Mouse (Mus musculus): ENCODE results near the gene Cyp4v3.

Gene Cyp4v3

GRCm38 (mm10) chr8:45320930-45321329 is 12.1 kb downstream of the Cyp4v3 start:
- no peak for DNase-seq (ENCODE audit: low read depth, low spot score)

DNA sequence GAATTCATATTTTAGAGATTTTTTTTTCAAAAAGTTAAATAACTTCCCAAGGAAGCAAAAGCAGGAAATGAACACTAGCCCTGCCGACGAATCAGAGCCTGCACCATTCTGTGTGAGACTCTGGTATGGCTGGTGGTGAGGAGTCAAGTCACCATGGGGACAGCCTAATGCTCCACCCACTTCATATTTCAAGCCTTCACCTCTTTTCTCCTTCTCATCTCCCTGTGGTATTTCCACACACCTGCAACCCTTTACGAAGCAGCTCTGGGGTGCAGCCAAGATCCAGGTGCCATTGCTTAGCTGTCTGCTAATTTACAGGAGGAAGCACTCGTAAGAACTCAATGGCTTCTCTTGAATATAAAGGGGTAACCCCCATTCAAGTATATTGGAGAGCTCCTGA is 22.0 kb downstream of the Cyp4v3 start:
- DNase-seq (ENCODE audit: low read depth, low spot score) = no peak

GRCm38 (mm10) chr8:45308366-45308765 is 24.6 kb downstream of the Cyp4v3 start, which contains the start of gene Gm45753:
TSS of gene Gm45753 (minus strand) at chr8:45308466.
- DNase-seq (ENCODE audit: low read depth, low spot score) = no peak

DNA sequence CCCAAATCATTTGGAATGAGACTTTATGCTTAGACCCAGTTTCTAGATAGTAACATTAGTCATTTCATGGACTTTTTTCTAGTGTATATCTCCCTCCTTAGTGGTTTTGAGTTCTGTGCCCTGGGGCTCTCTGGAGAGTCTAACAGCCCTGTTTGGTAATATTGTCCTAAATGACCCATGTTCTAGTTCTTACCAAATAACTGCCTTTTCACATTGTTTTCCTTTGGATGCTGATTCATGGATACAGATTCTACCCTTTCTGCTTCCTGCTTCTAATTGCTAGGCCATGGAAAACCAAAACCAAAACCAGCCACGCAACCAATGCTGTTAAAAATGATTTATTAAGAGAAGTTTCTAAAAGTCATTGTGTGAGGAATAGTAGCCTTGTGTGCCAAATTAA is 27.5 kb downstream of the Cyp4v3 start:
- DNase-seq (ENCODE audit: low read depth, low spot score) = no peak

DNA sequence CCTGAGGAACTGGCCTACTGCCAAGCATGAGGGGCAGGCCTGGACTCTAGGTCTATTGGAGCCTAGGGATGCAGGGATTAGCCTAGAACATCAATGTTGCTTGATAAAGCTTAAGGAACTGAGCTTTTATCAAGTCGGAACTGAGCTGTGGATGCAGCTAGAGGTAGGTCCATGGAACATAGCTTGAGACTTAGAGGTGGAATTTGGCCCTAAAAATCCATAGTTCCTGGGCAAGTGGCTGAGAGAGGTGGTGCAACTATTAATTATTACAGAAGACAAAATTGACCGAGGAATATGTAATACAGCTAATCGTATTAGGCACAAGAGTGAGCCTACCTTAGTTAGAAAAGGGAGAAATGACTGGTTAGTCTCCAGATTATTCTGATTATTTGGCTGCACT is 28.7 kb downstream of the Cyp4v3 start:
- DNase-seq (ENCODE audit: low read depth, low spot score) = no peak

DNA sequence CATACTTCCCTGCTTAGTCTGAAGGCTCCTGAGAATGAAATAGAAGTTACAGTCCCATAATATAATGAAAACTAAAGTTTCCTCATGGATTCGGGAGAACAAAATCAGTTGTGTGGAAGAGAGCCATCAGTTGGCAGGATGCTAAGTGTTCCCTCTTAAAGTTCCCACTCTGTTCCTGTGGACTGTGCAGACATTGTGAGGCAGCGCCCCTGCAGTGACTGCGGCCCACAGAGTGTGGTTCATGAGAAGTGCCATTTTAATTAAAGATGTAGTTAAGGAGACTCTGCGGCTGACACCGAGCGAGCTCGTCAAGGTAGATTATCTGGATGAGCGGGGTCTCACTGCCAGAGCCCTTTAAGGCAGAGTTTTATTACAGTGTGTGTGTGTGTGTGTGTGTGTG is 30.6 kb downstream of the Cyp4v3 start:
- no peak for DNase-seq (ENCODE audit: low read depth, low spot score)

DNA sequence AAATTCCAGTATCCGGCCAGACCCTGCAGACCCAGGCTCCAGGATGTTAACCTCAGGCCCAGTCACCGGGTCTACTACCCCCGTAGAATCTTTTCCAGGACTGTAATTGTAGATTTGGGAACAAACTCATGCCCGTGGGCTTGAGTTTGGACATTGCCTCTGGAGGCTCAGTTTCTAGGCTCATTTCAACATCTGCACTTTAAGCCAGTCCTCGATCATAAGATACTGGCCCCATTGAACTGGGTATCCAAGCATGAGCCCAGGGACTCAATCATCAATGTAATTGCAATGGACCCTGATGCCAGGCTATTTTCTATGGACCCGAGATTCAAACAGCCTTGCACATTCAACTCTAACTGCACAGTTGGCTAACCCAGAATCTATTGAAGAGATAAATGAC is 37.7 kb downstream of the Cyp4v3 start:
- DNase-seq (ENCODE audit: low read depth, low spot score) = no peak

DNA sequence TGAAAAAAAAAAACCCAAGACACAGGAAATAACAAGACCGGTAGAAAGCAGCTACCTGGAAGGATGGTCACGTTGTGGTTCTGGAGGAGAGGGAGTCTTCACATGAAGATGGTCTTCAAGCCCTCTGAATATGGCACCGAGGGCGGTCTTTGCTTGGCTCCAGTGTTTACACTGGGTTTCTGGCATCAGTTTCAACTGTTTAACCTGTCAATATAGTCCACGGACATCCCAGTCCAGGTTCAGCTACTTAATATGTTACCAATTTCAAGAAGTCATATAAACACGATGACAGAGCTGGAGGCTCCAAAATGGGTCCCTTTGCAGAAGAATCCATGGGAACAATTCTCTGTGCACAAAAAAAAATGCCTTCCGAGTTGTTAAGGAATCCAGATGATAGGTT is 38.3 kb downstream of the Cyp4v3 start, which contains the start of gene Klkb1:
TSS of gene Klkb1 (minus strand) at position 173 of the 400 bp plus-strand sequence.
- DNase-seq (ENCODE audit: low read depth, low spot score) = no peak

GRCm38 (mm10) chr8:45291790-45292189 is 41.2 kb downstream of the Cyp4v3 start:
- no peak for DNase-seq (ENCODE audit: low read depth, low spot score)

DNA sequence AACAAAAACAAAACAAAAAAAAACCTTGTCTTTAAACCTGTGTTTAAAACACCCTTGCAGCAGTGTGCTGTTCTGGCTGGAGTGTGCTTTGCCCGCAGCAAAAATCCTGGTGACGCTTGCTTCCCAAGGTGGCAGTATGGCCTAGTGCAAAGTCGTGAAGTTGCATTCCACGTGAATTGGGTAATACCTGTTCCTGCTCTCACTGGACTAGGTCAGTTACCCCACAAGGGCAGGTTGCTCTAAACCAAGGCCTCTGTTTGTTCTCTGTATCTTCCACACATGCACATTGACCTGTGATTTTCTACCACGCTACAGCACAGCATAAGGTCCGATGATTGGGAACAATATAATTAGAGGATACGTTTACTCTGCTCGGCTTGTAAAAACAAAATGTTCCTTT is 51.4 kb downstream of the Cyp4v3 start:
- no peak for DNase-seq (ENCODE audit: low read depth, low spot score)

DNA sequence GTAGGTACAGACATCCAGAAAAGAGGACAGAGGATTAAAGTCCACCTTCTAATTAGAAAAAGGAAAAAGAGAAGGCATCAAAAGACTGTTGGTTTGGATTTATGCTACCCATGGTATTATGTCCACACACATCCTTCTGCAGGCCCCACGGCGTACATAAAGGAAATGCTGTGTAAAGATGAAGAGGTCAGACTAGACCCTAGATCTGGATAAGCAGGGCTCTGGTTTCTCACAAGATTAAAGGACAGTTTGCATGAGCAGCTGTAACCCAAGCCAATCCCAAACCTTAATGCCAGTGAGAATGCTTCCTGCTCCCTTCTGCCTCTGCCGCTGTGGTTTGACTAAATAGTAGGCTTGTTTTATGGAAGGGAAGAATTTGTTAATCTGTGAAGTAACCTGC is 55.6 kb downstream of the Cyp4v3 start:
- DNase-seq (ENCODE audit: low read depth, low spot score) = no peak

DNA sequence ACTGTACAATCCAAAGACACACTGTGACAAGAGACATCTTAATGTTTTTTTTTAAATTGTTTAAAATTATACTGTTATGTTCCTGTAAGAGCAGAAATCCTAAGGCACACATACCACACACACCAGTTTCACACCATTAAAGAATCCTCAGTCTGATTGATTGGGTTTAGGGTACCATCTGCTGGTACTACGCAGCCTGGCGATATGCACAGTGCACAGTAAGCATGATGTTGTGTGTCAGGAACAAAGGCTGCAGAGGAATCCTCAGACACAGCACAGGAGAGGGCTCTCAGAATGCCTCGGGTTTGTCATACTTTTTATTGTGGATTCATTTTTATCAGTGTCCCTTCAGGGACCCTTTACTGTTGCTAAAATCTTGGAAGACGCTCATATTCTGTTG is 58.7 kb downstream of the Cyp4v3 start:
- no peak for DNase-seq (ENCODE audit: low read depth, low spot score)

GRCm38 (mm10) chr8:45269056-45269455 is 64.0 kb downstream of the Cyp4v3 start:
- DNase-seq (ENCODE audit: low read depth, low spot score) = no peak

DNA sequence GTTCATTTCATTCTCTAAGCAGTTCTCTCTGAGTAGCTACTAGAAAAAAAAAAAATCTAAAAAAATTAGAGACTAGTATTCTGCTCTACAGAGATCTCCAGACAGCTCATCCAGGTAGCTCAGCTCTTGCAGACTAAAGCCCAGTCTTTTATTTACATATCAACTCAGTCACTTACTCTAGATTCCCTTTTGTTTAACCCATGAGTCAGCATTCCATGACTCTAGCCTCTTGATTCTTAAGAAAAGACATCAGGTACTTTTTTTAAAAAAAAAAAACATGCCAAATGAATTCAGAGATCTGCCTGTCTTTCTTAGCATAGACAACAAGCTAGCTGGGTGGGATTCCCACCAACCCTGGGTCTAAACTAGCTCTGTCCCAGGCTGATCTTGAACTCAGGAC is 64.5 kb downstream of the Cyp4v3 start:
- DNase-seq (ENCODE audit: low read depth, low spot score) = no peak

DNA sequence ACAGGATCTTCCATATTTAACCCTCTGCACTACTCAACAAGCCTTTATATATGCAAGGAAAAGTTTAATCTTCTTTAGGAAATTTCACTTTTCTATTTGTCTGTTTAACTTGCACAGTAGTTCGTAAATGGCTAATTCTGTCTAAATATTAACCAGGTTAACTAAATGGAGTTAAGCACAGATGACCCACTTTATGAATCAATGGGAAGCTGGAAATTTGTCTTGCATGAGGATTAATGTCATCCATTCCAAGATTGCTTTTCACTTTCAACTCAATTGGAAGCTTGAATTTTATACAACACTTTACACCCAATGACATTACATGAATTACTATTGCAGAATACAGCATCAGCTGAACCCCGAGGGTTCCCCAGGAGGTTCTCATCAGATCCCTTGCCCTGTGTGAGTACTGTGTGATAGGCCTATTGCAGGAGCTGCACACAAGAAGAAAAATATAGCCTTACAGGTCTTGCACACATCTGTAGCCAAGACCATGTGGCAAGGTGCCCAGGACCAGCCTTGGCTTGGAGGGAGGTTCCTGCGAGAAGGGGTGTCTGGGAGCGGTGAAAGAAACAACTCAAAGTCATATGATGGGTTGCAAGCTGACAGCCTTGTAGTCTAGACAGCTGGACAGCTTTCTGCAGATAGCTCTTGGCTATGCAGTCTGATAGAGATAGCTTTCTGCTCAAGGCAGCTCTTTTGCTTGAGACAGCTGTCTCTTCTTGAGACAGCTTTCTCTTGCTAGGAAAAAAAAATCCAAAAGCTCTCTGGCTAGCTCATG is 65.2 kb downstream of the Cyp4v3 start:
- no peak for DNase-seq (ENCODE audit: low read depth, low spot score)

GRCm38 (mm10) chr8:45266993-45267392 is 66.0 kb downstream of the Cyp4v3 start:
- DNase-seq (ENCODE audit: low read depth, low spot score) = no peak

GRCm38 (mm10) chr8:45264918-45265317 is 68.1 kb downstream of the Cyp4v3 start:
- no peak for DNase-seq (ENCODE audit: low read depth, low spot score)

DNA sequence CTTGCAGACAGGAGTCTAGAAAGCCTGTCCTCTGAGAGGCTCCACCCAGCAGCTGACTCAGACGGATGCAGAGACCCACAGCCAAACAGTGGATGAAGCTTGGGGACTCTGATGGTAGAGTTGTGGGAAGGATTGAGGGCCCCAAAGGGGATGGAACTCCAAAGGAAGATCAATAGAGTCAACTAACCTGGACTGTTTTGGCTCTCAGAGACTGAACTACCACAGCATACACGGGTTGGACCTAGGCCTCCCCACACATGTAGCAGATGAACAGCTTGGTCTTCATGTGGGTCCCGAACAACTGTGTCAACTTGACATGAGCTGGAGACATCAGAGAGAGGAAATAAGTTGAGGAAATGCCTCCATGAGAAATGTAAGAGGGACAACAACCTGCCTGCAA is 70.2 kb downstream of the Cyp4v3 start:
- DNase-seq (ENCODE audit: low read depth, low spot score) = no peak

- DNase-seq (ENCODE audit: low read depth, low spot score) = no peak
Measured at GRCm38 (mm10) chr8:45261920-45262319, 71.1 kb downstream of the Cyp4v3 start, which contains the start of gene F11. TSS of gene F11 (minus strand) at chr8:45262031.

- no peak for DNase-seq (ENCODE audit: low read depth, low spot score)
Measured at GRCm38 (mm10) chr8:45258421-45258820, 74.6 kb downstream of the Cyp4v3 start.

DNA sequence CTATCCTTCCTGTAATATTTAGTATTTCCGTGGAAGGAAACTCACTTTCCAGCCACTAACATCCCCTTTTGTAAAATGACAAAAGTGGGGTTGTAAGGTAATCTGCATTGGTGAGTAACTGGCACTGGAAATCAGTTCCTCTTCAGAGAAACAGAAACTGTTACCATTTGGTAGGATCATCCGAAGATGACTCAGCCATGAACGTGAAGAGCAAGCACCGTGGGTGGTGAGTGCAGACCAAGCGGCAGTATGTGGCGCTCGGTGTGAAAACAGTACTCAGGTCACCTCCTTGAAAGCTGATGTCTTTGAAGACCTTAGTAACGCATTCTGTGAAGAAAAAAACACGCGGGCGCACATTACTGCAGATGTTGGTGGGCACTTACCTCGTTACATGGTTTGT is 78.0 kb downstream of the Cyp4v3 start:
- no peak for DNase-seq (ENCODE audit: low read depth, low spot score)
